Mouse (Mus musculus) olfactory bulb, adult 2 months (tissue): ENCODE measurements at regions not wholly inside any gene's neighbourhood (a gene's known extent, or its start where the extent isn't known, plus 50 kb on each side); places are given as distances from the start of the nearest gene placed in this dataset.

ENCODE experiments used
- CTCF ChIP-seq: fragments of 200-500 bp; IDR thresholded peaks from 2 replicates; pipeline ENCODE4 v1.5.1; 2012; ENCODE audit warnings: low read depth, mild to moderate bottlenecking, low read length, moderate library complexity; ENCODE audit not compliant: insufficient read depth
- POLR2A ChIP-seq: fragments of 200-500 bp; IDR thresholded peaks from 2 replicates; pipeline ENCODE4 v1.6.1; 2012; ENCODE audit warnings: mild to moderate bottlenecking, low read depth, low read length, moderate library complexity; ENCODE audit not compliant: insufficient read depth

DNA sequence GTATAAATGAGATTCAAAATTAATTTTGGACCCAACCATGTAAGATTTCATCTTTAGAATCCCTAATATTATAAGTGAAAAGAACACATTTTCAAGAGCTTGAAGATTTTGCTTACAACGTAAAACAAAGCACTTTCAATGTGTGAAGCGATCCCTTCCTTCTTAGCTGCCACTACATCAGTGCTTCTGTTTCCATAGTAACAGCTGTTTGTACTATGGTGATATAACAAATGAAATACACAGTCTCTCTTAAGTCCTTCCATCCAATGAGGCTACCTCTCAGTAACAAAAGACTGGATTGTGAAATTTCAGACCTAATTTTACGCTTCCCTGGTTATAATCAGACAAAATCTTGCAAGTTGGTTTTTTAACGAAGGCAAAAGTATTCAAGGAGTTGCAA lies 364.0 kb downstream of the 1700129C05Rik start:
- TF ChIP-seq POLR2A (no peak), CTCF (no peak)
